Mouse (Mus musculus) ES-E14 (cell line): Measurements from ENCODE around the gene Fam168a. TPM values are rescaled to one million over a fixed set of nuclear protein-coding genes. Genes with fewer than 3 reads are reported as not detected.

Experiments
- DNase-seq: peaks from one replicate; pipeline ENCODE4 v3.0.0-alpha.2; 2013; ENCODE audit warnings: low read depth, low spot score
- H3K27ac ChIP-seq: 2 replicates; pipeline ENCODE4 v1.5.1; 2012; ENCODE audit warnings: low read depth, mild to moderate bottlenecking, low read length, moderate library complexity, mixed read lengths; ENCODE audit not compliant: poor library complexity, insufficient read depth, severe bottlenecking
- H3K36me3 ChIP-seq: 2 replicates; pipeline ENCODE4 v1.6.1; 2012; ENCODE audit warnings: mild to moderate bottlenecking, low read length, moderate library complexity, mixed read lengths; ENCODE audit not compliant: control insufficient read depth, poor library complexity, insufficient read depth, severe bottlenecking
- H3K4me1 ChIP-seq, 2 experiments: fragments of 150-350 bp in 1 of 2; sonication (generic) in 1 of 2; 2 replicates each; pipeline ENCODE4 v1.6.1; 2012; ENCODE audit warnings: low read length in 2 of 2, mild to moderate bottlenecking in 1 of 2, mixed read lengths in 1 of 2; ENCODE audit not compliant: control insufficient read depth in 2 of 2, insufficient read depth in 2 of 2, poor library complexity in 1 of 2
- H3K4me3 ChIP-seq, 2 experiments: fragments of 150-350 bp in 1 of 2; sonication (generic) in 1 of 2; 2 replicates each; pipeline ENCODE4 v1.5.1; 2012; ENCODE audit warnings: low read length in 2 of 2, low read depth in 1 of 2, mild to moderate bottlenecking in 1 of 2, mixed read lengths in 1 of 2; ENCODE audit not compliant: insufficient read depth in 1 of 2, poor library complexity in 1 of 2, severe bottlenecking in 1 of 2
- H3K9ac ChIP-seq: 2 replicates; pipeline ENCODE4 v1.6.1; 2012; ENCODE audit warnings: low read depth, mild to moderate bottlenecking, low read length, mixed read lengths; ENCODE audit not compliant: poor library complexity, insufficient read depth, severe bottlenecking
- H3K9me3 ChIP-seq: fragments of 150-350 bp; sonication (generic); 2 replicates; pipeline ENCODE4 v1.6.1; 2012; ENCODE audit warnings: low read depth, mild to moderate bottlenecking, low read length; ENCODE audit not compliant: control insufficient read depth, insufficient read depth
- CHD2 ChIP-seq: IDR thresholded peaks from 2 replicates; pipeline ENCODE4 v1.6.1; 2014; ENCODE audit warnings: mild to moderate bottlenecking, low read depth, low read length, inconsistent platforms
- HCFC1 ChIP-seq: IDR thresholded peaks from 2 replicates; pipeline ENCODE4 v1.6.1; 2012; ENCODE audit warnings: low read length, inconsistent platforms, borderline replicate concordance; ENCODE audit not compliant: insufficient read depth
- MAFK ChIP-seq: IDR thresholded peaks from 2 replicates; pipeline ENCODE4 v1.6.1; 2014; ENCODE audit warnings: mild to moderate bottlenecking, low read depth, low read length, inconsistent platforms; ENCODE audit not compliant: insufficient read depth
- ZC3H11A ChIP-seq: IDR thresholded peaks from 2 replicates; pipeline ENCODE4 v1.6.1; 2012; ENCODE audit warnings: low read depth, mild to moderate bottlenecking, inconsistent platforms, low read length, borderline replicate concordance
- ZNF384 ChIP-seq: IDR thresholded peaks from 2 replicates; pipeline ENCODE4 v1.6.1; 2012; ENCODE audit warnings: low read depth, low read length, inconsistent platforms
- in situ Hi-C, 2 experiments: fragments of 600-800 bp; cut with MboI; formaldehyde crosslinking; loops; one replicate each; pipeline ENCODE4 v1.15.1; 2025; ENCODE audit warnings: low sequenced_read_pairs in 2 of 2, inconsistent platforms in 1 of 2; ENCODE audit not compliant: unreplicated experiment in 2 of 2
- total RNA-seq: library from RNA; depleted of rRNA; stranded (reverse); fragments of 300-350 nt; gene quantifications from 2 replicates; pipeline ENCODE4 v1.2.3, GENCODE M21; 2012

The Fam168a gene
- total RNA-seq, 1 experiment = 21.1 TPM

DNA sequence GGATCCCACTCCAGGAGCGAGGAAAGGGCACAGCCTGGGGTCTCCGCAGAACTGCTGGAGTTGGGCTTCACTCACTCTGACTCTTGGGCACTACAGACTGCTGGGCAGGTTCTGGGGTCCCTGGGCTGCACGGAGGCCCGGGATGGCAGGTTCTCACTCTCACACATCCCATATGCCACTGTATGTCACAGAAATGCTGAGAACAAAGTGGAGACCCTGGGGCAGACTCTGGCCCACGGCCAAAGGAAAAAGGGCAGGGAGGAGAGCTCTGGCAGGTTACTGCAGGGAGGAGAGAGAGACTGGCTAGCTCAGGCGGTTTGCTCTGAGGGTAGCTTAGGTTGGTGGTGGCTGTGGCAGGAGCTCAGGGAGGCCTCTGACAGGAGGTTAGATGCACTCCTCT is 15.8 kb downstream of the Fam168a start:
- in situ Hi-C loops = no loop called here
- Histone ChIP-seq H3K4me1 (no peaks in the 10 kb centered on the region; a peak in 1 of 4 replicates), H3K27ac (no peak overlapping the region; the same call in 1 of the 2 replicates), H3K4me3 (peak overlapping the region; percentile 9 to 39; a peak in 3 of 4 replicates), H3K36me3 (no peaks in the 10 kb centered on the region; the same call in 1 of the 2 replicates), H3K9ac (peak overlapping the region; percentile 10; the same call in 1 of the 2 replicates), H3K9me3 (no peaks in the 10 kb centered on the region)
- no peak for TF ChIP-seq CHD2
- no peak for TF ChIP-seq ZNF384
- TF ChIP-seq HCFC1 = no peak
- TF ChIP-seq ZC3H11A = no peak
- TF ChIP-seq MAFK = no peak
- no peak for DNase-seq

DNA sequence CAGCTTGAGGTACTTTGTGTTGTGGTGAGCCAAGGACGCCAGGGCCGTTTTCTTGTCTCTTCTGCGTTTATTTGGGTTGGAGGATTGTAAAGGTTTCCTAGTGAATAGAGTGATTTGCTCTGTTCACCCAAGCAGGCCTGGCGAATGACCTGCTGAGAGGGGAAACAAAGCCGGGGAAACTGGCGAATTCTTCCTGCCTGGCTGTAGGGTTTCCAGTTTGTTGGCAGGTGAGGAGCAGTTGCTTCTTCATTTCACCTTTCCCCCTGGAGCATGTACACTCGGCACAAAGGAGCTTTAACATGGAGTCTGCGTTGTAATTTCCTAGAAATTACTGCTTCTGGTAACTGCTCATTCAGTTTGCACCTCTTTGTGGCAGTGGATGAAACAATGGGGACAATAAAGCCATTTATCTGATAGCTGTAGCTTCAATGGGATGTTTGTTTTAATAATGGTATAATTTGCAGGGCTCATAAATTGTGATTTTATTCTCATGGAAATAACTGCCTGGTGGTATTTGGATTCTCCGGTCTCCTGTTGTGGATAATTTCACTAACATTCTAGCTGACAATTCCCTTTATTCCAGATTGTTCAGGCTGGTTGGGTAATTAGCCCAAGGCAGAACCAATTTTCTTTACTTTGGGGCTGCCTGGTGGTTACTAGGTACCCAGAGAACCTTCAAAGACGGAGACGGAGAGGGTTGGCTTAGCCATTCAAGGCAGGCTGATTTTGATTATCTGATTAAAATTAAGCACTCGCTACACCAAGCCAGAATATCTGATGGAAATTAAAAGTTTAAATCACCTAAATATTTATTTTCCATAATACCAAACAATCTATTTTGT is 17.2 kb downstream of the Fam168a start:
- Histone ChIP-seq H3K36me3 (no peaks in the 10 kb centered on the region; the same call in 1 of the 2 replicates), H3K27ac (no peak overlapping the region; the same call in 1 of the 2 replicates), H3K9me3 (no peaks in the 10 kb centered on the region), H3K9ac (no peak overlapping the region), H3K4me3 (no peak overlapping the region), H3K4me1 (no peaks in the 10 kb centered on the region; a peak in 1 of 4 replicates)
- TF ChIP-seq HCFC1 (no peak), ZNF384 (no peak), CHD2 (no peak), MAFK (no peak), ZC3H11A (no peak)
- no peak for DNase-seq
- in situ Hi-C loops = no loop called here

DNA sequence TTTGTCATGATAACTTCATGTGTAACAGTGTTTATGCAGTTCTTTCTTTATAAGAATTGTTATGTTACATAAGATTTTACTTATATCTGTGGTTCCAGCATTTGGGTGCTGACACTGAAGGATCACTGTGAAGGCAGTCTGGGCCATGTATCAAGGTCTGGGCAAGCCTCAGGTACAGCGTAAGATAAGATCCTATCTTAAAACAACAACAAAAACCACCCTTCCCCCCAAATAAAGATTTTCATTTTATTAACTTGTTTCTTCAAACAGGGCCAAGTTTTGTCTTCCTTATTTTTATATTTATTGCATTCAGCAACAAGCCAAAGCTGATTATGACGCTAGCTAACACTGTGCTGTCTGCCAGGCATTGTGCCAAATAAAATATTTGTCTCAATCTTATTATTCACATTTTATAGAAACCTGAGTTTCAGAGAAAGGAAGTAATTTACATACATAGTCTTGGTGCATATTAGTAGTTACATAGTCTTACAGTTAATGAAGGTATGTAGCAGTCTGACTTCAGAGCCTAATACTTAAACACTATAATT is 21.2 kb downstream of the Fam168a start:
- H3K9me3 ChIP-seq = no peaks in the 10 kb centered on the region
- no peak for DNase-seq
- H3K4me3 ChIP-seq = no peak overlapping the region
- no peaks in the 10 kb centered on the region; the same call in 1 of the 2 replicates for H3K36me3 ChIP-seq
- H3K27ac ChIP-seq = no peak overlapping the region
- no peak for TF ChIP-seq ZC3H11A
- no peak for TF ChIP-seq HCFC1
- TF ChIP-seq CHD2 = no peak
- TF ChIP-seq MAFK = no peak
- no peak for TF ChIP-seq ZNF384
- in situ Hi-C loops = no loop called here
- H3K9ac ChIP-seq = no peak overlapping the region
- no peaks in the 10 kb centered on the region; a peak in 1 of 4 replicates for H3K4me1 ChIP-seq

DNA sequence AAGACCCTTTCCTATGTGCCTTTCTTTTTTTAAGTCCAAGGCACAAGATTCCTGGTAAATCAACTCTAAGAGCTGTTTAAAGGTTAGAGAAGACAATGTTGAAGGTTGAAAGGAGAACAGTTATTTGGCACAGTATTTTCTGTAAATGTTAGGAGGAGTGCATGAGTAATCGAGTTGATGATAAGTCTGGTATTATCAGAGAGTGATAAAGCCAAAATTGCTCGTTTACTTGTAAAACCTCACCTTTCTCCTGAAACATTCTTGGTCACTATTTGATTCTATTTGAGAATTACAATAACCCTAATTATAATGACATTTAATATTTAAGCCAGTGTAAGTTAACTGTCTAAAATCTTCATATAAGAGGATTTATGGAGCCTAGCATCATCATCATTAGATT is 23.3 kb downstream of the Fam168a start:
- Histone ChIP-seq H3K36me3 (no peaks in the 10 kb centered on the region), H3K9me3 (no peaks in the 10 kb centered on the region), H3K27ac (no peak overlapping the region), H3K9ac (no peak overlapping the region), H3K4me1 (no peaks in the 10 kb centered on the region), H3K4me3 (no peak overlapping the region)
- no peak for DNase-seq
- no peak for TF ChIP-seq ZNF384
- no peak for TF ChIP-seq HCFC1
- TF ChIP-seq MAFK = no peak
- no peak for TF ChIP-seq CHD2
- no peak for TF ChIP-seq ZC3H11A
- in situ Hi-C loops = no loop called here
